Mouse (Mus musculus): ENCODE measurements around the gene Zbtb38.

GRCm38 (mm10) chr9:96685600-96686084 is 67.0 kb downstream of the Zbtb38 start:
- TF ChIP-seq CTCF (IDR thresholded peaks at IDR 0.05; ENCODE audit: low read depth, low read length) (no peak), POLR2A (IDR thresholded peaks at IDR 0.05; ENCODE audit: insufficient read depth, low read length) (no peak), EP300 (IDR thresholded peaks at IDR 0.05; ENCODE audit: insufficient read depth, low read depth, low read length) (no peak)

All from ES-Bruce4 (cell line).